Mouse (Mus musculus) left cerebral cortex, adult 2 months (tissue): ENCODE measurements at regions not wholly inside any gene's neighbourhood (a gene's known extent, or its start where the extent isn't known, plus 50 kb on each side); places are given as distances from the start of the nearest gene placed in this dataset.

Experiments
- DNase-seq, 2 experiments: peaks; one replicate each; pipeline ENCODE4 v3.0.0; 2021 to 2022; ENCODE audit warnings: low spot score in 2 of 2, mixed read lengths in 1 of 2; ENCODE audit errors: extremely low spot score in 1 of 2
- H3K27ac ChIP-seq: fragments of 200-600 bp; 2 replicates; pipeline ENCODE4 v1.8.1; 2022
- H3K4me3 ChIP-seq: fragments of 200-600 bp; 2 replicates; pipeline ENCODE4 v1.8.1; 2022
- CTCF ChIP-seq: fragments of 200-600 bp; IDR thresholded peaks from 2 replicates; pipeline ENCODE4 v1.8.1; 2022; ENCODE audit warnings: antibody characterized with exemption, mild to moderate bottlenecking, moderate library complexity
- intact Hi-C: fragments of 180-260 bp; cut with DNase I; formaldehyde crosslinking; loops from one replicate; pipeline ENCODE4 v1.15.1; 2025

GRCm38 (mm10) chr8:127781011-127781410 is 577.4 kb upstream of the Nrp1 start:
- Histone ChIP-seq H3K27ac (no peak overlapping the region), H3K4me3 (no peak overlapping the region)
- no peak for TF ChIP-seq CTCF
- intact Hi-C loops = no loop called here
- no peak for DNase-seq

- no peak overlapping the region for H3K4me3 ChIP-seq
- intact Hi-C loops = no loop called here
- DNase-seq = no peak
- TF ChIP-seq CTCF = no peak
- H3K27ac ChIP-seq = no peak overlapping the region
Observed at GRCm38 (mm10) chr8:127792611-127793010, 565.8 kb upstream of the Nrp1 start.

- no peak overlapping the region for H3K4me3 ChIP-seq
- no peak for DNase-seq
- H3K27ac ChIP-seq = no peak overlapping the region
- TF ChIP-seq CTCF = no peak
- intact Hi-C loops = no loop called here
Observed at GRCm38 (mm10) chr8:127799849-127800471, 558.4 kb upstream of the Nrp1 start.

GRCm38 (mm10) chr8:127802136-127802535 is 556.3 kb upstream of the Nrp1 start:
- TF ChIP-seq CTCF = no peak

GRCm38 (mm10) chr8:127802661-127803333 is 555.6 kb upstream of the Nrp1 start:
- intact Hi-C loops = no loop called here
- no peak for DNase-seq
- TF ChIP-seq CTCF = no peak
- Histone ChIP-seq H3K4me3 (no peak overlapping the region), H3K27ac (no peak overlapping the region)

More at GRCm38 (mm10) chr8:127802136-127802535, 556.3 kb upstream of the Nrp1 start:
- no peak for DNase-seq
- intact Hi-C loops = no loop called here
- no peak overlapping the region for H3K27ac ChIP-seq
- no peak overlapping the region for H3K4me3 ChIP-seq

- DNase-seq = no peak
- no peak overlapping the region for H3K4me3 ChIP-seq
- intact Hi-C loops = no loop called here
- H3K27ac ChIP-seq = no peak overlapping the region
- no peak for TF ChIP-seq CTCF
Observed at GRCm38 (mm10) chr8:127809203-127810155, 548.9 kb upstream of the Nrp1 start.

GRCm38 (mm10) chr8:127811338-127811737 is 547.1 kb upstream of the Nrp1 start:
- H3K27ac ChIP-seq = no peak overlapping the region
- no peak for TF ChIP-seq CTCF

GRCm38 (mm10) chr8:127814785-127815523 is 543.5 kb upstream of the Nrp1 start:
- no peak for DNase-seq
- Histone ChIP-seq H3K27ac (no peak overlapping the region), H3K4me3 (no peak overlapping the region)
- intact Hi-C loops = no loop called here
- no peak for TF ChIP-seq CTCF

More at GRCm38 (mm10) chr8:127811338-127811737, 547.1 kb upstream of the Nrp1 start:
- no peak overlapping the region for H3K4me3 ChIP-seq
- DNase-seq = no peak
- intact Hi-C loops = no loop called here

- no peak for TF ChIP-seq CTCF
- H3K27ac ChIP-seq = no peak overlapping the region
- no peak overlapping the region for H3K4me3 ChIP-seq
- DNase-seq = no peak
- intact Hi-C loops = no loop called here
Observed at GRCm38 (mm10) chr8:127820741-127821170, 537.6 kb upstream of the Nrp1 start.

GRCm38 (mm10) chr8:127821646-127822045 is 536.8 kb upstream of the Nrp1 start:
- no peak for TF ChIP-seq CTCF

GRCm38 (mm10) chr8:127825041-127825440 is 533.4 kb upstream of the Nrp1 start:
- Histone ChIP-seq H3K4me3 (no peak overlapping the region), H3K27ac (no peak overlapping the region)
- no peak for DNase-seq
- no peak for TF ChIP-seq CTCF
- intact Hi-C loops = no loop called here

More at GRCm38 (mm10) chr8:127821646-127822045, 536.8 kb upstream of the Nrp1 start:
- no peak overlapping the region for H3K27ac ChIP-seq
- H3K4me3 ChIP-seq = no peak overlapping the region
- DNase-seq = no peak
- intact Hi-C loops = no loop called here
